Mouse (Mus musculus) embryonic facial prominence, embryonic 15.5 days (tissue): ENCODE measurements around the gene Slc26a11. TPM values are rescaled to one million over a fixed set of nuclear protein-coding genes. Genes with fewer than 3 reads are reported as not detected.
A peak's percentile ranks its signal among the peaks of the same experiment; 100 is the strongest.

Experiments
- ATAC-seq: fragments of 200-750 bp; cut with Nextera tagmentation; 2 replicates; pipeline ENCODE4 v1.8.0; 2017; ENCODE audit warnings: low read depth, moderate TSS enrichment; ENCODE audit not compliant: insufficient number of reproducible peaks, low FRiP score, low TSS enrichment
- H3K27ac ChIP-seq: fragments of 300-500 bp; sonication (generic); replicated peaks from 2 replicates; pipeline ENCODE4 v1.5.1; 2015; ENCODE audit warnings: mild to moderate bottlenecking, inconsistent platforms
- H3K27me3 ChIP-seq: fragments of 300-500 bp; sonication (generic); 2 replicates; pipeline ENCODE4 v1.6.1; 2015; ENCODE audit warnings: inconsistent platforms
- H3K36me3 ChIP-seq: fragments of 300-500 bp; sonication (generic); 2 replicates; pipeline ENCODE4 v1.6.1; 2015; ENCODE audit warnings: mild to moderate bottlenecking, inconsistent platforms
- H3K4me1 ChIP-seq: fragments of 300-500 bp; sonication (generic); 2 replicates; pipeline ENCODE4 v1.6.1; 2015; ENCODE audit warnings: inconsistent platforms
- H3K4me2 ChIP-seq: fragments of 300-500 bp; sonication (generic); replicated peaks from 2 replicates; pipeline ENCODE4 v1.6.1; 2015; ENCODE audit warnings: mild to moderate bottlenecking, inconsistent platforms
- H3K4me3 ChIP-seq: fragments of 300-500 bp; sonication (generic); replicated peaks from 2 replicates; pipeline ENCODE4 v1.5.1; 2015; ENCODE audit warnings: mild to moderate bottlenecking, inconsistent platforms
- H3K9ac ChIP-seq: fragments of 300-500 bp; sonication (generic); 2 replicates; pipeline ENCODE4 v1.6.1; 2015; ENCODE audit warnings: inconsistent platforms
- H3K9me3 ChIP-seq: fragments of 300-500 bp; sonication (generic); replicated peaks from 2 replicates; pipeline ENCODE4 v1.6.1; 2016; ENCODE audit warnings: inconsistent platforms
- WGBS: fragments of 180-500 bp; shearing (Covaris S2); methylation state at CpG from one replicate; pipeline ENCODE4 v1.1.7; 2015; 5-methylcytosine and 5-hydroxymethylcytosine counted together
- polyA plus RNA-seq: library from polyadenylated mRNA; unstranded; fragments of >200 nt; fragmentation: Nextera tagmentation; extraction: Ambion mirVana; gene quantifications from 2 replicates; pipeline ENCODE4 v1.2.1, GENCODE M21; 2015

The Slc26a11 gene
- polyA plus RNA-seq, result 10.8 and 11.7 TPM in 2 replicates

- 2% methylated on average over 40 of the region's 40 CpGs for WGBS
Measured at GRCm38 (mm10) chr11:119355443-119356385, at the start of gene Slc26a11, which contains the start of gene Sgsh. Slc26a11 (plus strand) TSS chr11:119355557. Sgsh (minus strand) TSS chr11:119355536.

GRCm38 (mm10) chr11:119306762-119307657, 48.3 kb upstream of the Slc26a11 start:
- H3K4me1 ChIP-seq, result peaks cover 7% of the 10 kb centered on the region; the same call in 1 of the 2 replicates
- no peak overlapping the region for H3K4me3 ChIP-seq
- no peaks in the 10 kb centered on the region for H3K9me3 ChIP-seq
- H3K36me3 ChIP-seq, result no peaks in the 10 kb centered on the region
- 37% methylated on average over 13 of the region's 13 CpGs for WGBS
- ATAC-seq, result peak; percentile 27; the same call in 1 of the 2 replicates
- peaks cover 3% of the 10 kb centered on the region; the same call in 1 of the 2 replicates for H3K27me3 ChIP-seq
- H3K27ac ChIP-seq, result 0 out of 2 replicates have a peak overlapping the region, but pooled peaks have one; percentile 22
- H3K4me2 ChIP-seq, result no peak overlapping the region
- no peak overlapping the region for H3K9ac ChIP-seq

More at GRCm38 (mm10) chr11:119355443-119356385, at the start of gene Slc26a11, which contains the start of gene Sgsh:
- Histone ChIP-seq H3K36me3 (peaks cover 11% of the 10 kb centered on the region; the same call in 1 of the 2 replicates), H3K9ac (peak within 1 kb of the TSS; percentile 66), H3K9me3 (no peaks in the 10 kb centered on the region), H3K4me2 (peak within 1 kb of the TSS; percentile 95), H3K27ac (peak within 1 kb of the TSS; percentile 53), H3K27me3 (no peaks in the 10 kb centered on the region), H3K4me3 (peak within 1 kb of the TSS; percentile 68), H3K4me1 (peaks cover 19% of the 10 kb centered on the region)
- peak; percentile 92 for ATAC-seq

- Histone ChIP-seq H3K9me3 (no peaks in the 10 kb centered on the region), H3K36me3 (no peaks in the 10 kb centered on the region), H3K27ac (peak within 1 kb of the TSS; percentile 60; the same call in 1 of the 2 replicates), H3K4me3 (peak within 1 kb of the TSS; percentile 18), H3K4me1 (peaks cover 7% of the 10 kb centered on the region; the same call in 1 of the 2 replicates), H3K27me3 (peaks cover 3% of the 10 kb centered on the region; the same call in 1 of the 2 replicates), H3K9ac (no peak within 1 kb of the TSS), H3K4me2 (0 out of 2 replicates have a peak within 1 kb of the TSS, but pooled peaks have one; percentile 24)
- 46% methylated on average over 1 of the region's 1 CpGs for WGBS
- 0 out of 2 replicates have a peak, but pooled peaks have one; percentile 9 for ATAC-seq
Measured at GRCm38 (mm10) chr11:119307658-119307867, 47.8 kb upstream of the Slc26a11 start, which contains the start of gene Card14. Card14 (plus strand) TSS chr11:119307768.

GRCm38 (mm10) chr11:119307916-119308315, 47.4 kb upstream of the Slc26a11 start:
- Histone ChIP-seq H3K27me3 (peaks cover 3% of the 10 kb centered on the region; the same call in 1 of the 2 replicates), H3K9me3 (no peaks in the 10 kb centered on the region), H3K4me1 (peaks cover 7% of the 10 kb centered on the region; the same call in 1 of the 2 replicates), H3K4me2 (0 out of 2 replicates have a peak overlapping the region, but pooled peaks have one; percentile 24), H3K9ac (no peak overlapping the region), H3K4me3 (peak overlapping the region; percentile 18), H3K27ac (peak overlapping the region; percentile 60; the same call in 1 of the 2 replicates), H3K36me3 (no peaks in the 10 kb centered on the region)
- no peak for ATAC-seq
- WGBS, result 14% methylated on average over 11 of the region's 11 CpGs

GRCm38 (mm10) chr11:119310621-119311020, 44.7 kb upstream of the Slc26a11 start:
- Histone ChIP-seq H3K36me3 (no peaks in the 10 kb centered on the region), H3K27ac (no peak overlapping the region), H3K4me2 (no peak overlapping the region), H3K4me3 (no peak overlapping the region), H3K27me3 (peaks cover 3% of the 10 kb centered on the region; the same call in 1 of the 2 replicates), H3K9ac (no peak overlapping the region), H3K4me1 (peaks cover 7% of the 10 kb centered on the region; the same call in 1 of the 2 replicates), H3K9me3 (no peaks in the 10 kb centered on the region)
- ATAC-seq, result no peak
- 10% methylated on average over 10 of the region's 10 CpGs for WGBS

GRCm38 (mm10) chr11:119314252-119314936, 41.0 kb upstream of the Slc26a11 start:
- Histone ChIP-seq H3K9ac (no peak overlapping the region), H3K36me3 (no peaks in the 10 kb centered on the region), H3K4me1 (no peaks in the 10 kb centered on the region), H3K27ac (no peak overlapping the region), H3K27me3 (peaks cover 3% of the 10 kb centered on the region; the same call in 1 of the 2 replicates), H3K4me2 (no peak overlapping the region), H3K9me3 (no peaks in the 10 kb centered on the region), H3K4me3 (no peak overlapping the region)
- no peak for ATAC-seq
- 73% methylated on average over 17 of the region's 17 CpGs for WGBS

GRCm38 (mm10) chr11:119316720-119317119, 38.6 kb upstream of the Slc26a11 start:
- H3K4me1 ChIP-seq, result no peaks in the 10 kb centered on the region

GRCm38 (mm10) chr11:119322521-119322920, 32.8 kb upstream of the Slc26a11 start:
- 72% methylated on average over 13 of the region's 13 CpGs for WGBS
- ATAC-seq, result no peak
- Histone ChIP-seq H3K4me1 (no peaks in the 10 kb centered on the region), H3K9me3 (no peaks in the 10 kb centered on the region), H3K4me2 (no peak overlapping the region), H3K9ac (no peak overlapping the region), H3K27ac (no peak overlapping the region), H3K36me3 (no peaks in the 10 kb centered on the region), H3K4me3 (no peak overlapping the region), H3K27me3 (no peaks in the 10 kb centered on the region)

More at GRCm38 (mm10) chr11:119316720-119317119, 38.6 kb upstream of the Slc26a11 start:
- Histone ChIP-seq H3K4me3 (no peak overlapping the region), H3K9ac (no peak overlapping the region), H3K27me3 (no peaks in the 10 kb centered on the region), H3K4me2 (no peak overlapping the region), H3K36me3 (no peaks in the 10 kb centered on the region), H3K9me3 (no peaks in the 10 kb centered on the region), H3K27ac (no peak overlapping the region)
- 0 out of 2 replicates have a peak, but pooled peaks have one; percentile 34 for ATAC-seq
- 81% methylated on average over 4 of the region's 4 CpGs for WGBS

GRCm38 (mm10) chr11:119325068-119325467, 30.3 kb upstream of the Slc26a11 start:
- Histone ChIP-seq H3K27me3 (no peaks in the 10 kb centered on the region), H3K9me3 (no peaks in the 10 kb centered on the region), H3K27ac (no peak overlapping the region), H3K4me2 (no peak overlapping the region), H3K9ac (no peak overlapping the region), H3K4me1 (no peaks in the 10 kb centered on the region), H3K36me3 (no peaks in the 10 kb centered on the region), H3K4me3 (no peak overlapping the region)
- 76% methylated on average over 1 of the region's 1 CpGs for WGBS
- ATAC-seq, result no peak

GRCm38 (mm10) chr11:119330592-119330991, 24.8 kb upstream of the Slc26a11 start:
- WGBS, result 60% methylated on average over 4 of the region's 4 CpGs
- H3K4me3 ChIP-seq, result no peak overlapping the region
- no peak for ATAC-seq

More at GRCm38 (mm10) chr11:119330592-119330991, 24.8 kb upstream of the Slc26a11 start:
- Histone ChIP-seq H3K9ac (no peak overlapping the region), H3K4me2 (no peak overlapping the region), H3K4me1 (no peaks in the 10 kb centered on the region), H3K9me3 (no peaks in the 10 kb centered on the region), H3K27me3 (peaks cover 5% of the 10 kb centered on the region), H3K27ac (no peak overlapping the region), H3K36me3 (no peaks in the 10 kb centered on the region)
